Mouse (Mus musculus): ENCODE data around the gene Acap1. TPM values are rescaled to one million over a fixed set of nuclear protein-coding genes. Genes with fewer than 3 reads are reported as not detected.
A peak's percentile ranks its signal among the peaks of the same experiment; 100 is the strongest.
"Not testable (repeated sequence)": the region's sequence is repeated elsewhere in the genome, so short reads cannot be mapped to it uniquely, and the experiment has no call there.

Gene Acap1
- polyA plus RNA-seq, 1 experiment from 2014 or later, result 6.8 TPM

DNA sequence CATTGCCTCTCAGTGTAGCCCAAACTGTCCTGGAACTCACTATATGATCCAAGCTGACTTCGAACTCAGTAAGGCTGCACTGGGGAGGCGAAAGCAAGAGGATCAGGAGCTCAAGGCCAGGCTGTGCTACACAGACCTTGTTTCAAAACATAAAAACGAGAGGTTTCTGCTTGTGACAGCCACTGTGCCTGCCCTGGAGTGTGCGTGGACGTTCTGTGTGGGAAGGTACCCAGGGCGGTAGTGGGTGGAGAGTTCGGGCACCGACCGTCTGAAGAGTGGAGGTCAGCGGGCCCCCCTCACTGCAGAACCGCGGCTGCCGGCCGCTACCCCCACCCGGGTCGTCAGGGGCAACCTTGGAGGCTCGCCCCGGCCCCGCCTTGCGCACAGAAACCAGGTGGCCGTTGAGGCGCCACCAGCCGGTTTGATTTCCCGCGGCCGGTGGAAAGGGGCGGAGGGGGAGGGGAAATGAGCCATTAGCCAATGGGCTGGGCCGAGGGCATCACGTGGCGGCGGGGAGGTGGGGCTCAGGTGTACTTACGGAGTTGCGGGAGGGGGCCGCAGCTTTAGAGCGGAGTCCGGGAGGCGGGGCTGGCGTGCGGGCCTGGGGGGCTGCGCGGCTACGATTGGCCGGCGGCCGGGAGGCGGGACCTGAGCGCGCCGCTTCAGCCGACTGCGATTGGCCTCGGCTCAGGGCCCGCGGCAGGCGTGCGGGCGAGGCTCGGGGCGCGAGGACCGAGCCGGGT lies 40.0 kb upstream of the Acap1 start, which contains the start of gene Ybx2:
TSS of gene Ybx2 (plus strand) at position 660 of the 743 bp plus-strand sequence.
- no peaks in the 10 kb centered on the region for H3K9me3 ChIP-seq (replicated peaks; ENCODE audit: control insufficient read depth, low read length)
- H3K9ac ChIP-seq (ENCODE audit: low read depth, low read length), result peak within 1 kb of the TSS; percentile 54
- peaks cover 59% of the 10 kb centered on the region for H3K27me3 ChIP-seq (ENCODE audit: control insufficient read depth, insufficient read depth, low read depth, low read length)
- no peaks in the 10 kb centered on the region for H3K36me3 ChIP-seq (ENCODE audit: control insufficient read depth, insufficient read depth)
- ATAC-seq (ENCODE audit: low read depth), result peak; percentile 81
- 3% methylated on average over 45 of the region's 62 CpGs for WGBS (ENCODE audit: insufficient replicate concordance)
- peak within 1 kb of the TSS; percentile 64 for H3K4me3 ChIP-seq (ENCODE audit: low read depth, low read length)
- H3K27ac ChIP-seq (ENCODE audit: low read length), result no peak within 1 kb of the TSS
- peaks cover 25% of the 10 kb centered on the region for H3K4me1 ChIP-seq (ENCODE audit: control insufficient read depth, low read depth, low read length)
- H3K4me2 ChIP-seq (ENCODE audit: low read depth, low read length), result peak within 1 kb of the TSS; percentile 95

DNA sequence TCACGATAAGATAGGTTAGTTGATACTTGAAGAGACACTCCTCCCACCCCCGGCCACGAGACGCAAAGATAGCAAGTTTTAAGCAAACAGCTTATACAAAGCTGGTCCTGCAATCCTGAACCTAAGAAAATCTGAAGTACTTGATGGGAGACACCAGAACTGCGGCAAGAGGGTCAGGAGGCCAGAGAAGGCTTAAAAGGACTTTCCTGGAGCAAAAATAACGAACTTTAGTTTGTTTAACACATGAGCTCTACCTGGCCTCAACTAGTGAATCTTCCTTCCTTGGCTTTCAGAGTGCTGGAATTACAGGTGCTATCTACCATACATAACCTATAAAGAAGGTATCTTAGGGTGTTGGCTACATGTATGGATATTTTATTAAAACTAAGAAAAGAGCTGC lies 39.3 kb upstream of the Acap1 start:
- no peak for ATAC-seq (ENCODE audit: low read depth)
- Histone ChIP-seq H3K4me2 (ENCODE audit: low read depth, low read length) (peak overlapping the region; percentile 95), H3K4me3 (ENCODE audit: low read depth, low read length) (peak overlapping the region; percentile 27; the same call in 1 of the 2 replicates), H3K4me1 (ENCODE audit: control insufficient read depth, low read depth, low read length) (peaks cover 25% of the 10 kb centered on the region), H3K9ac (ENCODE audit: low read depth, low read length) (no peak overlapping the region), H3K27me3 (ENCODE audit: control insufficient read depth, insufficient read depth, low read depth, low read length) (peaks cover 52% of the 10 kb centered on the region), H3K27ac (ENCODE audit: low read length) (no peak overlapping the region), H3K36me3 (ENCODE audit: control insufficient read depth, insufficient read depth) (no peaks in the 10 kb centered on the region), H3K9me3 (replicated peaks; ENCODE audit: control insufficient read depth, low read length) (no peaks in the 10 kb centered on the region)
- 11% methylated on average over 6 of the region's 6 CpGs for WGBS (ENCODE audit: insufficient replicate concordance)

DNA sequence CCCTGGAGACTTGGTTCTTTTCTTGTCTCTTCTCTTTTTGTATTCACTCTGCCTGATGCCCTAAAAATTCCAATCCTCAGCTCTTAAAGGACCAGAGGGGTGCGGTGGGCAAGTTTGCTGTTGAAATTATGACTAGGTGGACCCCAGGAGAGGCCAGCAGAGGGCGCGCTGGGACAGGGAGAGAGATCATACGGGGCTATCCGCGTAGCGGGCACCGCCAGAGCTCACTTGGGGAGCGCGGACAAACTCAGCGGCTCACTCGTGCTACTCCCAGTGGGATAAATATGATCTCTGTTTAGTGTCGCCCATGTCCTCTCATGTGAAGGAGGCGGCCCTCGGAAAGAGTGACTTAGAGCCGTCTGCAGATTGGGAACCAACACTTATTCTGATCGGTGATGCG lies 38.8 kb upstream of the Acap1 start:
- H3K27me3 ChIP-seq (ENCODE audit: control insufficient read depth, insufficient read depth, low read depth, low read length), result peaks cover 49% of the 10 kb centered on the region
- H3K27ac ChIP-seq (ENCODE audit: low read length), result no peak overlapping the region
- WGBS (ENCODE audit: insufficient replicate concordance), result 2% methylated on average over 18 of the region's 18 CpGs
- H3K36me3 ChIP-seq (ENCODE audit: control insufficient read depth, insufficient read depth), result no peaks in the 10 kb centered on the region
- H3K4me3 ChIP-seq (ENCODE audit: low read depth, low read length), result peak overlapping the region; percentile 27; the same call in 1 of the 2 replicates
- H3K9ac ChIP-seq (ENCODE audit: low read depth, low read length), result no peak overlapping the region
- ATAC-seq (ENCODE audit: low read depth), result peak; percentile 62
- peaks cover 25% of the 10 kb centered on the region for H3K4me1 ChIP-seq (ENCODE audit: control insufficient read depth, low read depth, low read length)
- no peaks in the 10 kb centered on the region for H3K9me3 ChIP-seq (replicated peaks; ENCODE audit: control insufficient read depth, low read length)
- peak overlapping the region; percentile 57 for H3K4me2 ChIP-seq (ENCODE audit: low read depth, low read length)

DNA sequence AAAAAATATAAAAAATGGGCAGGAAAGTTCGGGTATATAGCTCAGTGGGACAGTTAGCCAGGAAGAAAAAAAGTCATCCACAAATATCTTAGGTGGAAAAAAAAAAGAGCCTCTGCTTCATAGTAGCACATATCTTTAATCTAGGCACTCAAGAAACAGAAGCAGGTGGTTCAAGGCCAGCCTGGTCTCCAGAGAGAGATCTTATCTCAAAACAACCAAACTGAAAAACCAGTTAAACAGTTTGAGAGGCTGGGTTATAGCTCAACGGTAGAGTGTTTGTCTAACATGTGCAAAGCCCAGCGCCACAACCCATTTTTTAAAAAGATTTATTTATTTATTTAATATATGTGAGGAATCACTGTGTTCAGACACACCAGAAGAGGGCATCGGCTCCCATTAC lies 37.7 kb upstream of the Acap1 start:
- no peak for ATAC-seq (ENCODE audit: low read depth)
- H3K9ac ChIP-seq (ENCODE audit: low read depth, low read length), result no peak overlapping the region
- H3K36me3 ChIP-seq (ENCODE audit: control insufficient read depth, insufficient read depth), result no peaks in the 10 kb centered on the region
- H3K4me3 ChIP-seq (ENCODE audit: low read depth, low read length), result no peak overlapping the region
- no peaks in the 10 kb centered on the region for H3K9me3 ChIP-seq (replicated peaks; ENCODE audit: control insufficient read depth, low read length)
- H3K4me2 ChIP-seq (ENCODE audit: low read depth, low read length), result no peak overlapping the region
- H3K27me3 ChIP-seq (ENCODE audit: control insufficient read depth, insufficient read depth, low read depth, low read length), result peaks cover 39% of the 10 kb centered on the region
- H3K4me1 ChIP-seq (ENCODE audit: control insufficient read depth, low read depth, low read length), result peaks cover 25% of the 10 kb centered on the region
- H3K27ac ChIP-seq (ENCODE audit: low read length), result no peak overlapping the region
- 50% methylated on average over 4 of the region's 4 CpGs for WGBS (ENCODE audit: insufficient replicate concordance)

DNA sequence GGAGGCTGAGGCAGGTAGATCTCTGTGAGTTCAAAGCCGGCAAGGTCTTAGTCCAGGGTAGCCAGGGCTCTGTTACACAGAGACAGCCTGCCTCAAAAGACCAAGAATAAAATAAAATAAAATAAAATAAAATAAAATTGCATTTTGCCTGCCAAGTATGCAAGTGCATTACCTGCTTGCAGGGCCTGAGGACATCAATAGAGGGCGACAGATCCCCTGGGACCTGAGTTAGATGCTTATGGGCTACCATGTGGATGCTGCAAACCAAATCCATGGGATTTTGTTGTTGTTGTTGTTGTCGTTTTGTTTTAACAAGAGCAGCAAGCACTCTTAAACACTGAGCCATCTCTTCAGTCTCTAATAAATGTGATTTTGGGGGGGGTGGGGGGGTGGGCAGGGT lies 36.9 kb upstream of the Acap1 start:
- H3K27ac ChIP-seq (ENCODE audit: low read length), result no peak overlapping the region
- no peak overlapping the region for H3K4me3 ChIP-seq (ENCODE audit: low read depth, low read length)
- peaks cover 31% of the 10 kb centered on the region for H3K27me3 ChIP-seq (ENCODE audit: control insufficient read depth, insufficient read depth, low read depth, low read length)
- 24% methylated on average over 3 of the region's 3 CpGs for WGBS (ENCODE audit: insufficient replicate concordance)
- no peaks in the 10 kb centered on the region for H3K9me3 ChIP-seq (replicated peaks; ENCODE audit: control insufficient read depth, low read length)
- no peak overlapping the region for H3K4me2 ChIP-seq (ENCODE audit: low read depth, low read length)
- no peak for ATAC-seq (ENCODE audit: low read depth)
- H3K36me3 ChIP-seq (ENCODE audit: control insufficient read depth, insufficient read depth), result no peaks in the 10 kb centered on the region
- peaks cover 25% of the 10 kb centered on the region for H3K4me1 ChIP-seq (ENCODE audit: control insufficient read depth, low read depth, low read length)
- no peak overlapping the region for H3K9ac ChIP-seq (ENCODE audit: low read depth, low read length)

DNA sequence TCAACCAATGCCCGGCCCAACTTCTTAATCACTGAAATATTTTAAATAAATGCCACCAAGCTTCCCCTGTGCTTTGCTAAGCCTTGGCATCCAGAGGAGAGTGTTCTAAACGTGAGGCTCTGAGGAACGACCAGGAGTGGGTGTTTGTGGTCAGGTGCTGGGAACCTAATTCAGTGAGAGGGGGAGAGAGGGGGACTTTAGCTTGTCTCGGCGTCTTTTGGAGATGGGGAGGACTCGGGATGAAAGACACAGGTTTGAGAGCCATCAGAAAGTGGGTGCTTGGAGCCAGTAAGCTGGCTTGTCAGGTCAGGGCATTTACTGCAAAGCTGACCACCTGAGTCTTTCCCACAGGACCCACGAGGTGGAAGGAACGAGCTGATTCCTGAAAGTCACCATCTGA lies 36.4 kb upstream of the Acap1 start:
- peak overlapping the region; percentile 6; the same call in 1 of the 2 replicates for H3K27ac ChIP-seq (ENCODE audit: low read length)
- 38% methylated on average over 8 of the region's 8 CpGs for WGBS (ENCODE audit: insufficient replicate concordance)
- ATAC-seq (ENCODE audit: low read depth), result no peak

DNA sequence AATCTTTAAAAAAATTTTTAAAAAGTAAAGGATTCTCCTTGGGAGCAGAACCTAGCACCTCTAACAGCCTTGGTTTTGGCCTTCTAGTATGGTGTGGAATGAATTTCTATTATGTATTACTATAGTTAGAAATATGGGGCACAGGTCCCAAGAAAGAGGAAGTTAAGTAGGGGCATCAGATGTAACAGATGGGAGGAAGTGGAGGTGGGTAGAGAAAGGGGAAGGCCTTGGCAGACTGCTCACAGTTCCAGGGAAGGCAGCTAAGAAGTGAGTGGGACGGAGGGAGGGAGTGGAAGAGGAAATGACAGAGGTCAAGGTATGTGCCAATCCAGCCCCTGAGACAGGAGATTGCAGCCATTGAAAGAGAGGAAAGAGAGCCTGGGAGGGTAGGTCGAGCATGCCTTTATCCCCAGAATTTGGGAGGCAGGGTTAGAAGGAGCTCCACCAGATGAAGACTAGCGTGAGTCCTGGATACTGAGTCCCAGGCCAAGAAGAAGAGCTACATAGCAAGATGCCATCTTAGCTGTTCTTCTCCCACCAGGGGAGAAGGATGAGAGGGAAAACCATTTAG lies 35.7 kb upstream of the Acap1 start:
- H3K9ac ChIP-seq (ENCODE audit: low read depth, low read length), result no peak overlapping the region
- H3K27ac ChIP-seq (ENCODE audit: low read length), result peak overlapping the region; percentile 36; the same call in 1 of the 2 replicates
- no peaks in the 10 kb centered on the region for H3K36me3 ChIP-seq (ENCODE audit: control insufficient read depth, insufficient read depth)
- no peak overlapping the region for H3K4me3 ChIP-seq (ENCODE audit: low read depth, low read length)
- H3K4me2 ChIP-seq (ENCODE audit: low read depth, low read length), result no peak overlapping the region
- ATAC-seq (ENCODE audit: low read depth), result no peak
- H3K27me3 ChIP-seq (ENCODE audit: control insufficient read depth, insufficient read depth, low read depth, low read length), result peaks cover 19% of the 10 kb centered on the region
- peaks cover 20% of the 10 kb centered on the region for H3K4me1 ChIP-seq (ENCODE audit: control insufficient read depth, low read depth, low read length)
- WGBS (ENCODE audit: insufficient replicate concordance), result 35% methylated on average over 3 of the region's 3 CpGs
- H3K9me3 ChIP-seq (replicated peaks; ENCODE audit: control insufficient read depth, low read length), result no peaks in the 10 kb centered on the region

More for the DNA sequence above, 36.4 kb upstream of the Acap1 start:
- Histone ChIP-seq H3K9me3 (replicated peaks; ENCODE audit: control insufficient read depth, low read length) (no peaks in the 10 kb centered on the region), H3K4me1 (ENCODE audit: control insufficient read depth, low read depth, low read length) (peaks cover 25% of the 10 kb centered on the region), H3K4me3 (ENCODE audit: low read depth, low read length) (no peak overlapping the region), H3K36me3 (ENCODE audit: control insufficient read depth, insufficient read depth) (no peaks in the 10 kb centered on the region), H3K9ac (ENCODE audit: low read depth, low read length) (no peak overlapping the region), H3K4me2 (ENCODE audit: low read depth, low read length) (no peak overlapping the region), H3K27me3 (ENCODE audit: control insufficient read depth, insufficient read depth, low read depth, low read length) (peaks cover 26% of the 10 kb centered on the region)

DNA sequence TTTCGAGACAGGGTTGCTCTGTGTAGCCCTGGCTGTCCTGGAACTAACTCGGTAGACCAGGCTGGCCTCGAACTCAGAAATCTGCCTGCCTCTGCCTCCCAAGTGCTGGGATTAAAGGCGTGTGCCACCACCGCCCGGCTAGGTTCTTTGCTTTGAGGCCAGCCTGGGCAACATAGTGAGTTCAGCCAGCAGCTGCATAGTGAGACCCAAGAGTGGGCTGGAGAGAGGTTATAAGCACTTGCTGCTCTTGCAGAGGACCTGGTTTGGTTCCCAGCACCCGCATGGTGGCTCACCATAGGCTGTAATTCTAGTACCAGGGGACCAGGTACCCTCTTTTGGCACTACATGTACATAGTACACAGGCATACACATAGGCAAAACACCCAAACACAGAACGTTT lies 34.8 kb upstream of the Acap1 start:
- H3K4me2 ChIP-seq (ENCODE audit: low read depth, low read length); H3K9me3 ChIP-seq (replicated peaks; ENCODE audit: control insufficient read depth, low read length); ATAC-seq (ENCODE audit: low read depth); H3K27me3 ChIP-seq (ENCODE audit: control insufficient read depth, insufficient read depth, low read depth, low read length); H3K4me3 ChIP-seq (ENCODE audit: low read depth, low read length); H3K27ac ChIP-seq (ENCODE audit: low read length); H3K36me3 ChIP-seq (ENCODE audit: control insufficient read depth, insufficient read depth); H3K9ac ChIP-seq (ENCODE audit: low read depth, low read length): not testable (repeated sequence)
- WGBS (ENCODE audit: insufficient replicate concordance), result 78% methylated on average over 8 of the region's 8 CpGs
- H3K4me1 ChIP-seq (ENCODE audit: control insufficient read depth, low read depth, low read length), result peaks cover 11% of the 10 kb centered on the region

DNA sequence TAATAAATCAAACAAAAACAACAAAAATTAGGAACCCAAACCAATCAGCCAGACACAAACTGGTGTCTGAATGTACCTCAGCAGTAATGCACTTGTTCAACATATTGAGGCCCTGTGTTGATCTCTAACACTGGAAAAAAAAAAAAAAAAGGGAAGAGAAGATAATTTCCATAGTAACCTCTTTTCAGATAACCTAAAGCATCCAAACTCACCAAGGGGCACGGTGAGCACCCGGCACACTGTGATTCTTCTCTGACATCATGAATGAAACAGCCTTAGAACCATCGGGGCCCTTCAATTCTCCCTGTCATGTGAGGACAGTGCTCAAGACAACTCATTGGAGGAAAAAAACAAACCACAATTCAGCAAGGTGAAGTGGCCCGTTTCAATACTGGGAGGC lies 34.4 kb upstream of the Acap1 start:
- 30% methylated on average over 4 of the region's 4 CpGs for WGBS (ENCODE audit: insufficient replicate concordance)

More for the DNA sequence above, 34.4 kb upstream of the Acap1 start:
- Histone ChIP-seq H3K9ac (ENCODE audit: low read depth, low read length) (no peak overlapping the region), H3K27me3 (ENCODE audit: control insufficient read depth, insufficient read depth, low read depth, low read length) (peaks cover 5% of the 10 kb centered on the region), H3K36me3 (ENCODE audit: control insufficient read depth, insufficient read depth) (no peaks in the 10 kb centered on the region), H3K27ac (ENCODE audit: low read length) (no peak overlapping the region), H3K4me1 (ENCODE audit: control insufficient read depth, low read depth, low read length) (peaks cover 7% of the 10 kb centered on the region), H3K4me3 (ENCODE audit: low read depth, low read length) (no peak overlapping the region), H3K9me3 (replicated peaks; ENCODE audit: control insufficient read depth, low read length) (no peaks in the 10 kb centered on the region), H3K4me2 (ENCODE audit: low read depth, low read length) (no peak overlapping the region)
- ATAC-seq (ENCODE audit: low read depth), result no peak
